In the genomic region with DNA sequence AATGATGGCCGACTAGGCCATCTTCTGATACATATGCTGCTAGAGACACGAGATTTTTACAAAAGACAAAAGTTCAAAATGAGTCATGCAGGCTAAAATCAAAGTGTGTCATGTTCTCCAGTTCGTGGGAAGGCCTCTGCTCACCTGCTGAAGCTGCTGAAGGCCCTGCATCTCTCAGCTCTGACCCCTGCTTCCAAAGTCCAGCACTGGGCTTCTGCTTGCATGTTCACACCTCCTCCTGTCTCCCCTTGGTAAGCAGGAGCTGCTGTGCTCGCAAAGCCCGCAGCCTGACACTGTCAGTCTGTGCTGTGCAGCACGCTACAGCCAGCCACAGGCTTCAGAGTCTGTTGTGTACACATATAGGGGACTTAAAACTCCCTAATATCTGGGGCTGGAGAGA, we compare ENCODE assay signal across 22 mouse cellular contexts.
DNase-seq lines count a peak whose midpoint lies in the region; ATAC-seq lines count a peak whose summit lies in the region.
"Had no signal": no experiment of that assay in that cellular context is flagged by ENCODE, and none has a peak within 500 bp of the region (broad histone marks: within the 10 kb centered on the region; RNA-seq: fewer than 3 reads in every experiment).

No protein-coding gene starts in this region.

- H3K9ac ChIP-seq in heart, embryonic 12.5 days, result no peak overlapping the region
- no peak overlapping the region for H3K9ac ChIP-seq in kidney, embryonic 15.5 days
- H3K9ac ChIP-seq in kidney, embryonic 16.5 days (replicated peaks; ENCODE audit: low read length), result no peak overlapping the region
- H3K9ac ChIP-seq: embryonic facial prominence, embryonic 12.5 days; embryonic facial prominence, embryonic 15.5 days; forebrain, embryonic 12.5 days; forebrain, embryonic 15.5 days; hindbrain, embryonic 12.5 days; hindbrain, embryonic 15.5 days had no signal

- H3K27ac ChIP-seq in heart, embryonic 12.5 days (ENCODE audit: poor library complexity, severe bottlenecking), result no peak overlapping the region
- H3K27ac ChIP-seq in kidney, embryonic 15.5 days, result no peak overlapping the region
- no peak overlapping the region for H3K27ac ChIP-seq in kidney, embryonic 16.5 days (ENCODE audit: low read length)
- H3K27ac ChIP-seq: embryonic facial prominence, embryonic 12.5 days; embryonic facial prominence, embryonic 15.5 days; forebrain, embryonic 12.5 days; forebrain, embryonic 15.5 days; heart, adult 2 months; heart, embryonic 10.5 days; hindbrain, embryonic 12.5 days; hindbrain, embryonic 15.5 days had no signal

- H3K9me3 ChIP-seq in heart, embryonic 12.5 days (replicated peaks), result no peaks in the 10 kb centered on the region
- H3K9me3 ChIP-seq in kidney, embryonic 15.5 days (replicated peaks), result no peaks in the 10 kb centered on the region
- H3K9me3 ChIP-seq in kidney, embryonic 16.5 days (ENCODE audit: low read length), result no peaks in the 10 kb centered on the region
- H3K9me3 ChIP-seq: embryonic facial prominence, embryonic 12.5 days; embryonic facial prominence, embryonic 15.5 days; forebrain, embryonic 12.5 days; forebrain, embryonic 15.5 days; heart, embryonic 10.5 days; hindbrain, embryonic 12.5 days; hindbrain, embryonic 15.5 days had no signal

- no peaks in the 10 kb centered on the region for H3K36me3 ChIP-seq in heart, embryonic 12.5 days
- H3K36me3 ChIP-seq in kidney, embryonic 15.5 days, result no peaks in the 10 kb centered on the region
- no peaks in the 10 kb centered on the region for H3K36me3 ChIP-seq in kidney, embryonic 16.5 days (ENCODE audit: insufficient read depth, low read length)
- H3K36me3 ChIP-seq: embryonic facial prominence, embryonic 12.5 days; embryonic facial prominence, embryonic 15.5 days; forebrain, embryonic 12.5 days; forebrain, embryonic 15.5 days; heart, embryonic 10.5 days; hindbrain, embryonic 12.5 days; hindbrain, embryonic 15.5 days had no signal

- H3K4me1 ChIP-seq in heart, embryonic 12.5 days (replicated peaks), result 0 out of 2 replicates have a peak, but pooled peaks cover 3% of the 10 kb centered on the region
- H3K4me1 ChIP-seq in kidney, embryonic 15.5 days, result no peaks in the 10 kb centered on the region
- H3K4me1 ChIP-seq in kidney, embryonic 16.5 days (ENCODE audit: insufficient read depth, low read length), result no peaks in the 10 kb centered on the region
- H3K4me1 ChIP-seq: embryonic facial prominence, embryonic 12.5 days; embryonic facial prominence, embryonic 15.5 days; forebrain, embryonic 12.5 days; forebrain, embryonic 15.5 days had no signal

- no peak for ATAC-seq in heart, embryonic 12.5 days (ENCODE audit: insufficient number of reproducible peaks, low FRiP score)
- no peak for ATAC-seq in kidney, embryonic 15.5 days (replicated peaks; ENCODE audit: low FRiP score)
- ATAC-seq in kidney, embryonic 16.5 days (ENCODE audit: low FRiP score, low TSS enrichment), result no peak
- ATAC-seq: activated CD4-positive, CD25-positive, alpha-beta regulatory T cell, adult 4 months; forebrain, embryonic 15.5 days had no signal

- peak; percentile 67 for DNase-seq in heart, adult 11 months
- DNase-seq in kidney, adult 8-10 months, result peak; percentile 29 to 39
- DNase-seq in kidney, postnatal 25 days, result peak; percentile 31 to 62
- no peak for DNase-seq in c-Kit-positive CD71-positive TER-119-positive erythroid progenitor cells, embryonic 14.5 days (ENCODE audit: low spot score)
- DNase-seq: adrenal gland, adult 8-10 months; adrenal gland, postnatal 25 days; cerebellum, adult 18-20 months; cerebellum, adult 9-10 months; cerebellum, postnatal 14 days; gastrocnemius, postnatal 25 days; heart, adult 2 months had no signal

- WGBS in heart, embryonic 12.5 days, result 80% methylated on average over 6 of the region's 6 CpGs
- 82% methylated on average over 6 of the region's 6 CpGs for WGBS in kidney, embryonic 15.5 days
- 78% methylated on average over 6 of the region's 6 CpGs for WGBS in kidney, embryonic 16.5 days

- no peak overlapping the region for H3K4me3 ChIP-seq in heart, embryonic 12.5 days
- H3K4me3 ChIP-seq in kidney, embryonic 15.5 days (replicated peaks), result no peak overlapping the region
- H3K4me3 ChIP-seq in kidney, embryonic 16.5 days (ENCODE audit: low read length), result no peak overlapping the region
- H3K4me3 ChIP-seq: embryonic facial prominence, embryonic 12.5 days; embryonic facial prominence, embryonic 15.5 days; forebrain, embryonic 12.5 days; forebrain, embryonic 15.5 days; heart, adult 2 months; heart, embryonic 10.5 days; hindbrain, embryonic 12.5 days; hindbrain, embryonic 15.5 days had no signal

- H3K4me2 ChIP-seq in heart, embryonic 12.5 days, result no peak overlapping the region
- H3K4me2 ChIP-seq in kidney, embryonic 15.5 days, result no peak overlapping the region
- no peak overlapping the region for H3K4me2 ChIP-seq in kidney, embryonic 16.5 days (replicated peaks; ENCODE audit: low read depth, low read length)
- H3K4me2 ChIP-seq: embryonic facial prominence, embryonic 12.5 days; embryonic facial prominence, embryonic 15.5 days; forebrain, embryonic 12.5 days; forebrain, embryonic 15.5 days; hindbrain, embryonic 12.5 days; hindbrain, embryonic 15.5 days had no signal

- no peaks in the 10 kb centered on the region for H3K27me3 ChIP-seq in heart, embryonic 12.5 days (replicated peaks)
- H3K27me3 ChIP-seq in kidney, embryonic 15.5 days, result no peaks in the 10 kb centered on the region
- H3K27me3 ChIP-seq in kidney, embryonic 16.5 days (ENCODE audit: insufficient read depth, low read length), result no peaks in the 10 kb centered on the region
- H3K27me3 ChIP-seq: embryonic facial prominence, embryonic 12.5 days; embryonic facial prominence, embryonic 15.5 days; forebrain, embryonic 15.5 days; hindbrain, embryonic 12.5 days; hindbrain, embryonic 15.5 days had no signal
